Mouse (Mus musculus) hindbrain, postnatal 0 days (tissue): ENCODE results near the gene Alg12. TPM values are rescaled to one million over a fixed set of nuclear protein-coding genes. Genes with fewer than 3 reads are reported as not detected.
A peak's percentile ranks its signal among the peaks of the same experiment; 100 is the strongest.

ENCODE experiments used
- ATAC-seq: fragments of 200-750 bp; cut with Nextera tagmentation; 2 replicates; pipeline ENCODE4 v1.8.0; 2017; ENCODE audit warnings: mild to moderate bottlenecking, moderate TSS enrichment, moderate library complexity
- DNase-seq: peaks from one replicate; pipeline ENCODE4 v3.0.0-alpha.2; 2015; ENCODE audit warnings: low spot score
- H3K27ac ChIP-seq: fragments of 300-500 bp; sonication (generic); 2 replicates; pipeline ENCODE4 v1.5.1; 2014; ENCODE audit warnings: mild to moderate bottlenecking
- H3K27me3 ChIP-seq: fragments of 300-500 bp; sonication (generic); 2 replicates; pipeline ENCODE4 v1.6.1; 2014; ENCODE audit warnings: low read length, mixed read lengths; ENCODE audit not compliant: insufficient read depth
- H3K36me3 ChIP-seq: fragments of 300-500 bp; sonication (generic); 2 replicates; pipeline ENCODE4 v1.6.1; 2014; ENCODE audit warnings: low read length, mixed read lengths; ENCODE audit not compliant: insufficient read depth
- H3K4me1 ChIP-seq: fragments of 300-500 bp; sonication (generic); 2 replicates; pipeline ENCODE4 v1.6.1; 2014; ENCODE audit warnings: antibody characterized with exemption, low read length, mixed read lengths; ENCODE audit not compliant: insufficient read depth
- H3K4me2 ChIP-seq: fragments of 300-500 bp; sonication (generic); 2 replicates; pipeline ENCODE4 v1.6.1; 2014; ENCODE audit warnings: low read depth, mild to moderate bottlenecking, low read length, moderate library complexity, mixed read lengths
- H3K4me3 ChIP-seq: fragments of 300-500 bp; sonication (generic); 2 replicates; pipeline ENCODE4 v1.5.1; 2014; ENCODE audit warnings: low read length
- H3K9ac ChIP-seq: fragments of 300-500 bp; sonication (generic); replicated peaks from 2 replicates; pipeline ENCODE4 v1.6.1; 2014; ENCODE audit warnings: mild to moderate bottlenecking, low read length, moderate library complexity, mixed read lengths
- H3K9me3 ChIP-seq: fragments of 300-500 bp; sonication (generic); 2 replicates; pipeline ENCODE4 v1.6.1; 2016; ENCODE audit warnings: low read length, mixed read lengths
- CTCF ChIP-seq: IDR thresholded peaks from 2 replicates; pipeline ENCODE4 v1.5.1; 2016; ENCODE audit warnings: antibody characterized with exemption, control low read depth, low read depth
- WGBS: fragments of 180-500 bp; shearing (Covaris S2); extraction: QIAGEN DNeasy Blood & Tissue Kit; methylation state at CpG from one replicate; pipeline ENCODE4 v1.1.7; 2014; 5-methylcytosine and 5-hydroxymethylcytosine counted together
- polyA plus RNA-seq: library from polyadenylated mRNA; unstranded; fragments of >200 nt; fragmentation: Nextera tagmentation; extraction: Ambion mirVana; gene quantifications from 2 replicates; pipeline ENCODE4 v1.2.1, GENCODE M21; 2015
- total RNA-seq: library from RNA; depleted of rRNA; stranded (reverse); fragments of >200 nt; gene quantifications from 2 replicates; pipeline ENCODE4 v1.2.3, GENCODE M21; 2014

The Alg12 gene
- total and polyA plus RNA-seq, 2 experiments from 2014 or later = 7.2 to 12.7 TPM

- H3K36me3 ChIP-seq = no peaks in the 10 kb centered on the region
- H3K27ac ChIP-seq = peak overlapping the region; percentile 54; the same call in 1 of the 2 replicates
- peak; percentile 48 for ATAC-seq
These were observed 22.6 kb upstream of the Alg12 start for GRCm38 (mm10) chr15:88841580-88842299.

DNA sequence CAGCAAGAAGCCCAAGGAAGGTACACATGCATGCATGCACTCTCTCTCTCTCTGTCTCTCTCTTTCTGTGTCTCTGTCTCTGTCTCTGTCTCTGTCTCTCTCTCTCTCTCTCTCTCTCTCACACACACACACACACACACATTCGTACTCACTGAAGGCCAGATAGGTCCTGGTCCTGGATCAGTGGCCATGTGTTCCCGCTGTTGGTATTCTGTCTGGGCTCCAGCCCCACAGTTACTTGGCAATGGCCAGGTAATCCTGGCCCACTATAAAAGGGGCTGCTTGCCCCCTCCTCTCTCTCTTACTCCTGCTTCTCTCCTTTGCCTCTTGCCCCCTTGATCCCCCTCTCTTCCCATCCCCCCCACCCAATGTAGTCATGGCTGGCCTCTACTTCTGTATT is 22.0 kb upstream of the Alg12 start:
- H3K4me3 ChIP-seq = no peak overlapping the region
- H3K27me3 ChIP-seq = no peaks in the 10 kb centered on the region
- no peak for TF ChIP-seq CTCF
- no peak overlapping the region for H3K4me2 ChIP-seq
- ATAC-seq = no peak
- peaks cover 22% of the 10 kb centered on the region; the same call in 1 of the 2 replicates for H3K4me1 ChIP-seq
- H3K9ac ChIP-seq = no peak overlapping the region
- DNase-seq = no peak
- H3K27ac ChIP-seq = peak overlapping the region; percentile 26; the same call in 1 of the 2 replicates
- WGBS = 72% methylated on average over 2 of the region's 2 CpGs
- no peaks in the 10 kb centered on the region for H3K36me3 ChIP-seq
- no peaks in the 10 kb centered on the region for H3K9me3 ChIP-seq

More at GRCm38 (mm10) chr15:88841580-88842299, 22.6 kb upstream of the Alg12 start:
- DNase-seq = peak; percentile 68
- TF ChIP-seq CTCF = no peak
- 69% methylated on average over 3 of the region's 3 CpGs for WGBS
- Histone ChIP-seq H3K4me3 (no peak overlapping the region), H3K9me3 (no peaks in the 10 kb centered on the region), H3K4me2 (no peak overlapping the region), H3K9ac (no peak overlapping the region), H3K27me3 (no peaks in the 10 kb centered on the region), H3K4me1 (peaks cover 22% of the 10 kb centered on the region; the same call in 1 of the 2 replicates)

- Histone ChIP-seq H3K9me3 (no peaks in the 10 kb centered on the region), H3K4me3 (no peak overlapping the region), H3K27ac (peak overlapping the region; percentile 61), H3K36me3 (no peaks in the 10 kb centered on the region), H3K4me2 (no peak overlapping the region), H3K9ac (no peak overlapping the region), H3K4me1 (peaks cover 22% of the 10 kb centered on the region; the same call in 1 of the 2 replicates), H3K27me3 (no peaks in the 10 kb centered on the region)
- WGBS = 53% methylated on average over 10 of the region's 10 CpGs
- no peak for TF ChIP-seq CTCF
- ATAC-seq = no peak
- DNase-seq = no peak
These were observed 21.0 kb upstream of the Alg12 start for GRCm38 (mm10) chr15:88840126-88840525.

- peak; percentile 73 for ATAC-seq
- peak; percentile 79 for DNase-seq
- H3K9me3 ChIP-seq = no peaks in the 10 kb centered on the region
These were observed 20.2 kb upstream of the Alg12 start for GRCm38 (mm10) chr15:88839271-88839670.

DNA sequence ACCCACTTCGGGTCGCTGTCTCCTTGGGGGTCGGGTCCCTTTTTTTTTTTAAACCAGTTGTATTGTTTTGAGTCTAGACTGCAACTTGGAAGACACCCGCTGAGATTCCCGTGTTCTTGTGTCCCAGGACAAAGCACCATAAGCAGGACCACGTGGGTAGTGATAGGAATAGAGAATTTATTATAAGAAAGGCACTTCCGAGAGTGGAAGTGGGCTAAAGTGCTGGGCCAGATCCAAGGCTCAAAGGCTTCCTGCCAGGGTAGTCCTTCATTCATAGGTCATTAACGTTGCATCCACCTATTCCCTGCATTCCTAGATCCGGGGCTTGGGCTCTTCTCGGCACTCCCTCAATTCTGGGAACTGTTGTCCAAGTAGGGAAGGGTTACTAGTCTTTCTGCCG is 18.9 kb upstream of the Alg12 start:
- H3K9ac ChIP-seq = peak overlapping the region; percentile 50
- H3K4me3 ChIP-seq = peak overlapping the region; percentile 40
- 3% methylated on average over 11 of the region's 11 CpGs for WGBS
- H3K27me3 ChIP-seq = no peaks in the 10 kb centered on the region
- H3K9me3 ChIP-seq = no peaks in the 10 kb centered on the region
- peak overlapping the region; percentile 37; the same call in 1 of the 2 replicates for H3K27ac ChIP-seq
- ATAC-seq = no peak
- no peak for DNase-seq
- H3K4me1 ChIP-seq = peaks cover 20% of the 10 kb centered on the region; the same call in 1 of the 2 replicates
- TF ChIP-seq CTCF = no peak
- peak overlapping the region; percentile 61 for H3K4me2 ChIP-seq
- H3K36me3 ChIP-seq = no peaks in the 10 kb centered on the region

More at GRCm38 (mm10) chr15:88839271-88839670, 20.2 kb upstream of the Alg12 start:
- Histone ChIP-seq H3K9ac (no peak overlapping the region), H3K4me3 (no peak overlapping the region), H3K4me1 (peaks cover 20% of the 10 kb centered on the region; the same call in 1 of the 2 replicates), H3K36me3 (no peaks in the 10 kb centered on the region), H3K4me2 (no peak overlapping the region), H3K27ac (peak overlapping the region; percentile 61; the same call in 1 of the 2 replicates), H3K27me3 (no peaks in the 10 kb centered on the region)
- 20% methylated on average over 9 of the region's 9 CpGs for whole genome bisulfite sequencing
- no peak for TF ChIP-seq CTCF

DNA sequence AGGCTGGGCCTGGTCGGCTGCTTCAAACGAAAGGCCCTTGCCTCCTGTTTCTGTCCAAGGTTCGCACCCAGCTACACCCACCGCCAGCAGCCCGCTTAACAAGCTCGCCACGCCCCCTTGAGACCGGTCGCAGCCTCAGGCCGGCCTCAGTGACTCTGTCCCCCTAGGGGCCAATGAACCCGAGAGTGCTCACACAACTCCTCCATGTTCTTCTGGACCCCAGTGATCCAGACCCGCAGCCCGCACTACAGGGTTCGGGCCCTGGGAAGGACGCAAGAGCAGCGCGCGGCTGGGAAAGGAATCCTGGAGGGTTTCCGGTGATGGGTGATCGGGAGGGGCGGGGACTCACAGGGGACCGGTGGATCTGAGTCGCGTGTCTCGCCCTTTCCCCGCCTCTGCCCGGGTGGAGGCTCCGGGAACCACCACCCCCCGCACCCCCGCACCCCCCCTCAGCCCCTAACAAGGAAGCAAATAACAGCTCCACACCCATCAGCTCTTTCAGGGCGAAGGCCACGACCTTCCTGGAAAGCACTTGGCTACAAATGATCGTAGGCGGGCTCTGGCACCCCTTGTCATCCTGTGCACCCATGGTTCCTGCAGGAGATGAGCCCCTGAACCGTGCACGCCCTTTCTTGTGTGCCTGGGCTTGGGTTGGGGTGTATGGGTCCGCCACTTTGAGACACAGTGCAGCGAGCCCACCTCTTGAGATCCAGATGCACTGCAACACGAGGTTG is 18.2 kb upstream of the Alg12 start:
- no peaks in the 10 kb centered on the region for H3K9me3 ChIP-seq
- H3K4me3 ChIP-seq = peak overlapping the region; percentile 40
- 1% methylated on average over 39 of the region's 39 CpGs for WGBS
- H3K4me1 ChIP-seq = peaks cover 18% of the 10 kb centered on the region; the same call in 1 of the 2 replicates
- peak overlapping the region; percentile 61 for H3K4me2 ChIP-seq
- TF ChIP-seq CTCF = peak; percentile 39
- H3K27ac ChIP-seq = peak overlapping the region; percentile 37
- DNase-seq (peak; percentile 64), ATAC-seq (peak; percentile 61)
- no peaks in the 10 kb centered on the region for H3K36me3 ChIP-seq
- no peaks in the 10 kb centered on the region for H3K27me3 ChIP-seq
- H3K9ac ChIP-seq = peak overlapping the region; percentile 50
